Mouse (Mus musculus): ENCODE data around the gene Hsh2d. TPM values are rescaled to one million over a fixed set of nuclear protein-coding genes. Genes with fewer than 3 reads are reported as not detected.

Gene Hsh2d
- total and polyA plus RNA-seq, 2 experiments from 2014 or later: not detected

GRCm38 (mm10) chr8:72219541-72220363, 30.3 kb downstream of the Hsh2d start, which contains the start of gene Fam32a:
Gene Fam32a, plus strand, starts transcription at chr8:72219730.
- H3K27ac ChIP-seq (ENCODE audit: low read depth, low read length): peak within 1 kb of the TSS; percentile 77
- WGBS: 12% methylated on average over 39 of the region's 39 CpGs
- H3K4me2 ChIP-seq (ENCODE audit: low read depth): peak within 1 kb of the TSS; percentile 78
- 0 out of 2 replicates have a peak, but pooled peaks cover 8% of the 10 kb centered on the region for H3K4me1 ChIP-seq (ENCODE audit: insufficient read depth)
- H3K36me3 ChIP-seq (ENCODE audit: insufficient read depth): peaks cover 13% of the 10 kb centered on the region
- peak; percentile 99 for ATAC-seq
- DNase-seq: peak; percentile 96
- peak within 1 kb of the TSS; percentile 69 for H3K9ac ChIP-seq
- H3K9me3 ChIP-seq (ENCODE audit: low read length): no peaks in the 10 kb centered on the region
- H3K4me3 ChIP-seq (ENCODE audit: low read depth, low read length): peak within 1 kb of the TSS; percentile 77
- H3K27me3 ChIP-seq (ENCODE audit: insufficient read depth, low read length): peaks cover 4% of the 10 kb centered on the region; the same call in 1 of the 2 replicates
- TF ChIP-seq CTCF (IDR thresholded peaks at IDR 0.05; ENCODE audit: low read depth): no peak

GRCm38 (mm10) chr8:72220758-72221157, 31.3 kb downstream of the Hsh2d start:
- Histone ChIP-seq H3K27ac (ENCODE audit: low read depth, low read length) (no peak overlapping the region), H3K36me3 (ENCODE audit: insufficient read depth) (peaks cover 13% of the 10 kb centered on the region), H3K9ac (no peak overlapping the region), H3K4me3 (ENCODE audit: low read depth, low read length) (peak overlapping the region; percentile 77; the same call in 1 of the 2 replicates), H3K27me3 (ENCODE audit: insufficient read depth, low read length) (no peaks in the 10 kb centered on the region), H3K4me2 (ENCODE audit: low read depth) (peak overlapping the region; percentile 78), H3K9me3 (ENCODE audit: low read length) (no peaks in the 10 kb centered on the region), H3K4me1 (ENCODE audit: insufficient read depth) (0 out of 2 replicates have a peak, but pooled peaks cover 8% of the 10 kb centered on the region)
- DNase-seq (no peak), ATAC-seq (no peak)
- TF ChIP-seq CTCF (IDR thresholded peaks at IDR 0.05; ENCODE audit: low read depth): no peak
- WGBS: 84% methylated on average over 4 of the region's 4 CpGs

GRCm38 (mm10) chr8:72222656-72223055, 33.2 kb downstream of the Hsh2d start:
- 86% methylated on average over 5 of the region's 5 CpGs for WGBS
- DNase-seq (no peak), ATAC-seq (no peak)
- Histone ChIP-seq H3K4me1 (ENCODE audit: insufficient read depth) (0 out of 2 replicates have a peak, but pooled peaks cover 8% of the 10 kb centered on the region), H3K27ac (ENCODE audit: low read depth, low read length) (no peak overlapping the region), H3K36me3 (ENCODE audit: insufficient read depth) (peaks cover 13% of the 10 kb centered on the region), H3K4me2 (ENCODE audit: low read depth) (no peak overlapping the region), H3K9ac (no peak overlapping the region), H3K27me3 (ENCODE audit: insufficient read depth, low read length) (no peaks in the 10 kb centered on the region), H3K4me3 (ENCODE audit: low read depth, low read length) (no peak overlapping the region), H3K9me3 (ENCODE audit: low read length) (no peaks in the 10 kb centered on the region)
- TF ChIP-seq CTCF (IDR thresholded peaks at IDR 0.05; ENCODE audit: low read depth): no peak

GRCm38 (mm10) chr8:72239499-72240402, 50.3 kb downstream of the Hsh2d start, which contains the start of gene Ap1m1:
Gene Ap1m1, plus strand, starts transcription at chr8:72240018.
- H3K4me2 ChIP-seq (ENCODE audit: low read depth): peak within 1 kb of the TSS; percentile 78

GRCm38 (mm10) chr8:72240403-72240763, 50.9 kb downstream of the Hsh2d start:
- DNase-seq (no peak), ATAC-seq (no peak)
- Histone ChIP-seq H3K27me3 (ENCODE audit: insufficient read depth, low read length) (no peaks in the 10 kb centered on the region), H3K4me2 (ENCODE audit: low read depth) (peak overlapping the region; percentile 78), H3K36me3 (ENCODE audit: insufficient read depth) (no peaks in the 10 kb centered on the region), H3K9ac (peak overlapping the region; percentile 63), H3K4me1 (ENCODE audit: insufficient read depth) (peaks cover 11% of the 10 kb centered on the region; the same call in 1 of the 2 replicates), H3K4me3 (ENCODE audit: low read depth, low read length) (peak overlapping the region; percentile 63), H3K9me3 (ENCODE audit: low read length) (no peaks in the 10 kb centered on the region), H3K27ac (ENCODE audit: low read depth, low read length) (peak overlapping the region; percentile 87)
- WGBS: under 1% methylated on average over 24 of the region's 24 CpGs
- no peak for TF ChIP-seq CTCF (IDR thresholded peaks at IDR 0.05; ENCODE audit: low read depth)

More at GRCm38 (mm10) chr8:72239499-72240402, 50.3 kb downstream of the Hsh2d start, which contains the start of gene Ap1m1:
- DNase-seq: peak; percentile 99
- Histone ChIP-seq H3K4me3 (ENCODE audit: low read depth, low read length) (peak within 1 kb of the TSS; percentile 63), H3K27ac (ENCODE audit: low read depth, low read length) (peak within 1 kb of the TSS; percentile 87), H3K36me3 (ENCODE audit: insufficient read depth) (no peaks in the 10 kb centered on the region), H3K9ac (peak within 1 kb of the TSS; percentile 63), H3K4me1 (ENCODE audit: insufficient read depth) (peaks cover 11% of the 10 kb centered on the region; the same call in 1 of the 2 replicates), H3K9me3 (ENCODE audit: low read length) (no peaks in the 10 kb centered on the region), H3K27me3 (ENCODE audit: insufficient read depth, low read length) (no peaks in the 10 kb centered on the region)
- WGBS: under 1% methylated on average over 54 of the region's 54 CpGs
- TF ChIP-seq CTCF (IDR thresholded peaks at IDR 0.05; ENCODE audit: low read depth): peak; percentile 86
- ATAC-seq: peak; percentile 95

GRCm38 (mm10) chr8:72240951-72241350, 51.5 kb downstream of the Hsh2d start:
- WGBS: 65% methylated on average over 7 of the region's 7 CpGs
- DNase-seq: peak; percentile 20
- no peak for ATAC-seq
- Histone ChIP-seq H3K27me3 (ENCODE audit: insufficient read depth, low read length) (no peaks in the 10 kb centered on the region), H3K9ac (peak overlapping the region; percentile 63), H3K4me2 (ENCODE audit: low read depth) (peak overlapping the region; percentile 78), H3K27ac (ENCODE audit: low read depth, low read length) (no peak overlapping the region), H3K4me1 (ENCODE audit: insufficient read depth) (peaks cover 11% of the 10 kb centered on the region; the same call in 1 of the 2 replicates), H3K9me3 (ENCODE audit: low read length) (no peaks in the 10 kb centered on the region), H3K4me3 (ENCODE audit: low read depth, low read length) (peak overlapping the region; percentile 63), H3K36me3 (ENCODE audit: insufficient read depth) (no peaks in the 10 kb centered on the region)
- TF ChIP-seq CTCF (IDR thresholded peaks at IDR 0.05; ENCODE audit: low read depth): no peak
